Mouse (Mus musculus): ENCODE data around the gene Rnf135.
"Not testable (repeated sequence)": the region's sequence is repeated elsewhere in the genome, so short reads cannot be mapped to it uniquely, and the experiment has no call there.

The Rnf135 gene

DNA sequence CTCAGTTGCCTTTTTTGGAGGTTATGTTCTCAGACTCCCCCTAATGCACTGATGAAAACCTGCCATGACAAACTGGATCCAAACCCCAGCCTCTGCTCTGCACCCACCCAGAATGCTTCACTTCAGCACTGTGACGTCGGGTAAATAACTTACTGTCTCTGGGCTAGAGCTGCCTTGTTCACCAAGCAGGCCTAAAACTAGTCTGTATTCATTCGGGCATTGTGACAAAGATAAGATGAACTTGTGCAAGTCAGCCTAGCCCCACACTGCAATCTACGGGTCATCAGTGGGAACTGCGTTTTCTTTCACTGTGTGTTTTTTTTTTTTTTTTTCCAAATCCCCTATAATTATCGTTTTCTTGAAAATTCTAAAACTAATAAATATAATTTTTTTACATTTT, 35.9 kb upstream of the Rnf135 start:
- TF ChIP-seq NANOG (IDR thresholded peaks at IDR 0.05; ENCODE audit: borderline replicate concordance, low read length) (no peak), CTCF (conservative IDR thresholded peaks at IDR 0.05; ENCODE audit: low read length) (0 out of 2 replicates have a peak, but pooled peaks have one; percentile 8)
- Histone ChIP-seq H3K36me3 (ENCODE audit: insufficient read depth, low read length) (no peaks in the 10 kb centered on the region), H3K4me1 (replicated peaks; ENCODE audit: low read depth, low read length) (peaks cover 43% of the 10 kb centered on the region), H3K9me3 (ENCODE audit: low read length) (no peaks in the 10 kb centered on the region), H3K4me3 (replicated peaks; ENCODE audit: low read length) (no peak overlapping the region), H3K27me3 (ENCODE audit: insufficient read depth, low read length) (no peaks in the 10 kb centered on the region)

DNA sequence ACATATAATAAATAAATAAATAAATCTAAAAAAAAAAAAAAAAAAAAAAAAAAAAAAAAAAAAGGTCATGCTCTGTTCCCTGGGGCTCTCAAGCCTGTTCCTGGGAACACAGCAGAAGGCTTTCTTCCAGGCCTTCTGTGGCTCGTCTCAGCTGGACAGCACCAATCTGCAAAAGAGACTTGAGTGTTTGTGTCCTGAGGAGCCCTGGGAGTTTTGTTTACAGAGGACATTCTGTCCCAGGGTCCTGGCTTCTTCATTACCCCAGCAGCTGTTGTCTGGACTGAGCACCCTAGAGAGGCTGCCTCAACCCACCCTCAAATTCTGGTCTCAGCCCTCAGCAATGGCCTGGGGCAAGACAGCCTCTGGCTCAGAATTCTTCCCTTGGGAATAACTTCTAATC, 35.3 kb upstream of the Rnf135 start:
- H3K9me3 ChIP-seq (ENCODE audit: low read length): no peaks in the 10 kb centered on the region
- no peak overlapping the region for H3K4me3 ChIP-seq (replicated peaks; ENCODE audit: low read length)
- peaks cover 40% of the 10 kb centered on the region for H3K4me1 ChIP-seq (replicated peaks; ENCODE audit: low read depth, low read length)
- H3K27me3 ChIP-seq (ENCODE audit: insufficient read depth, low read length): no peaks in the 10 kb centered on the region
- TF ChIP-seq CTCF (conservative IDR thresholded peaks at IDR 0.05; ENCODE audit: low read length) (no peak), NANOG (IDR thresholded peaks at IDR 0.05; ENCODE audit: borderline replicate concordance, low read length) (no peak)
- no peaks in the 10 kb centered on the region for H3K36me3 ChIP-seq (ENCODE audit: insufficient read depth, low read length)

DNA sequence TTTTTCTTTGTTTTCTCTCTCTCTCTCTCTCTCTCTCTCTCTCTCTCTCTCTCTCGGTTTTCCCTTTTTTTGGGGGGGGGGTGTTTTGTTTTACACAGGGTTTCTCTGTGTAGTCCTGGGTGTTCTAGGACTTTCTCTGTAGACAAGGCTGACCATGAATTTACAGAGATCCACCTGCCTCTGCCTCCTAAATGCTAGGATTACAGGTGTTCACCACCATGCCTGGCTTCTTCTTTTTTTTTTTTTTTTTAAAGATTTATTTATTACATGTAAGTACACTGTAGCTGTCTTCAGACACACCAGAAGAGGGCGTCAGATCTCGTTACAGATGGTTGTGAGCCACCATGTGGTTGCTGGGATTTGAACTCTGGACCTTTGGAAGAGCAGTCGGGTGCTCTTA, 34.7 kb upstream of the Rnf135 start:
- not testable (repeated sequence) for H3K27me3 ChIP-seq (ENCODE audit: insufficient read depth, low read length); H3K4me3 ChIP-seq (replicated peaks; ENCODE audit: low read length); H3K9me3 ChIP-seq (ENCODE audit: low read length); H3K36me3 ChIP-seq (ENCODE audit: insufficient read depth, low read length)
- H3K4me1 ChIP-seq (replicated peaks; ENCODE audit: low read depth, low read length): peaks cover 42% of the 10 kb centered on the region

DNA sequence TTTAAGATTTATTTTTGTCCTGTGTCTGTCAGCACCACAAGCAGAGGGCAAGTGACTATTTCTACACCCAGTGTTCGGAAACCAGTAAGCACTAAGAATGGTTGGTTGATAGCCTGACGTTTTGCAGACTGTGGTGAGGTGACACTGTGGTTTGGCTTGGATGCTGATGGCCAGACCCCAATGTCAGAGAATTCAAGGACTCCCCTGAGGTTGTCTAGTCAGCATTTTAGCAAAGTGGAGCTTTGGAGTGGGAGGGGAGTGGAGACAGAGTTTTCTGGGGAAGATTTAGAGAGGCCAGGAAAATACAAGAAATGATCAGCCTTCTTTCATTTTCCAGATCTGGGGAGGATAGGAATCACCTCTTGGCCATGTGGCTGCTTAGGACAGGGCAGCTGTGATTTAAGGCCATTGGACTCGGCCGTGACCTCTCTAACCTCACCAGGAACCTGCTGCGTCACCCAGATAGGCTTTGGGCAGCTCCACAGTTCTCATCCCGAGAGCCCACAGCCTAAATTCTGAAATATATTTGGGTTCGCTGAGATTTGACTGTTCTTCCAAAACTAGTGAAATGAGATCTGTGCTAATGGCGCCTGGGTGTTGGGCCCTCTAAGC, 34.1 kb upstream of the Rnf135 start:
- H3K4me3 ChIP-seq (replicated peaks; ENCODE audit: low read length): no peak overlapping the region; the same call in 1 of the 2 replicates
- H3K9me3 ChIP-seq (ENCODE audit: low read length): no peaks in the 10 kb centered on the region
- H3K27me3 ChIP-seq (ENCODE audit: insufficient read depth, low read length): peaks cover 6% of the 10 kb centered on the region
- peaks cover 39% of the 10 kb centered on the region for H3K4me1 ChIP-seq (replicated peaks; ENCODE audit: low read depth, low read length)
- TF ChIP-seq POU5F1 (IDR thresholded peaks at IDR 0.05; ENCODE audit: borderline replicate concordance, low read length): no peak
- H3K36me3 ChIP-seq (ENCODE audit: insufficient read depth, low read length): no peaks in the 10 kb centered on the region

DNA sequence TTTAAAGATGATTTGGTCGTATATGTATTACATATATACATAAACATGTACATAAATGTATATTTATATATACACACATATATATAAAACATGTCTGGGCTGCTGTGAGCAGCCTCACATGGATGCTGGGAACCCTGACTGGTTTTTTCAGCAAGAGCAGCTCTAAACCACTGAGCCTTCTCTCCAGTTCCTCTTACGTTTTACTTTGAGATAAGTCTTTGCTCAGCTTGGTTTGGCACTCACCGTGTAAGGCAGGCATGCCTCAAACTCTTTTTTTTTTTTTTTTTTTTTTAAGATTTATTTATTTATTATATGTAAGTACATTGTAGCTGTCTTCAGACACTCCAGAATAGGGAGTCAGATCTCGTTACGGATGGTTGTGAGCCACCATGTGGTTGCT, 33.1 kb upstream of the Rnf135 start:
- no peaks in the 10 kb centered on the region for H3K9me3 ChIP-seq (ENCODE audit: low read length)
- no peaks in the 10 kb centered on the region for H3K36me3 ChIP-seq (ENCODE audit: insufficient read depth, low read length)
- H3K4me3 ChIP-seq (replicated peaks; ENCODE audit: low read length): no peak overlapping the region
- TF ChIP-seq NANOG (IDR thresholded peaks at IDR 0.05; ENCODE audit: borderline replicate concordance, low read length) (no peak), CTCF (conservative IDR thresholded peaks at IDR 0.05; ENCODE audit: low read length) (no peak), POU5F1 (IDR thresholded peaks at IDR 0.05; ENCODE audit: borderline replicate concordance, low read length) (no peak)
- peaks cover 17% of the 10 kb centered on the region for H3K27me3 ChIP-seq (ENCODE audit: insufficient read depth, low read length)
- H3K4me1 ChIP-seq (replicated peaks; ENCODE audit: low read depth, low read length): peaks cover 39% of the 10 kb centered on the region

DNA sequence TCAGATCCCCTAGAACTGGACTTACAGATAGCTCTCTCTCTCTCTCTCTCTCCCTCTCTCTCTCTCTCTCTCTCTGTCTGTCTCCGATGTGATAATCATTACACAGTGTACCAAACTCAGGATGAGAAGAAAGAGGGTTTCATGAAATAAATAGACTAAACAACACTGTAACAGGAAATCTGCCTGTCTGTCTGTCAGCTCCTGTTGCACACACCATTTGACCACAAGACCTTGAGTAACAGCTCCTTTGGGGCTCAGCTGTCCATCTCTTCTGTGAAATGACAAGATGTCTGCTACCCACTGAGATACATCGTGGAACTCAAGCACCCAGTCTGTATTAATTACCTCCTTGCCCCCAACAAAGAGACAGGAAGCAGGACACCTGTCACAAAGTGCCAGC, 32.1 kb upstream of the Rnf135 start:
- Histone ChIP-seq H3K27me3 (ENCODE audit: insufficient read depth, low read length) (peaks cover 24% of the 10 kb centered on the region), H3K36me3 (ENCODE audit: insufficient read depth, low read length) (peaks cover 5% of the 10 kb centered on the region; the same call in 1 of the 2 replicates), H3K9me3 (ENCODE audit: low read length) (no peaks in the 10 kb centered on the region), H3K4me1 (replicated peaks; ENCODE audit: low read depth, low read length) (peaks cover 33% of the 10 kb centered on the region), H3K4me3 (replicated peaks; ENCODE audit: low read length) (no peak overlapping the region)
- TF ChIP-seq POU5F1 (IDR thresholded peaks at IDR 0.05; ENCODE audit: borderline replicate concordance, low read length) (no peak), NANOG (IDR thresholded peaks at IDR 0.05; ENCODE audit: borderline replicate concordance, low read length) (no peak), CTCF (conservative IDR thresholded peaks at IDR 0.05; ENCODE audit: low read length) (no peak)

DNA sequence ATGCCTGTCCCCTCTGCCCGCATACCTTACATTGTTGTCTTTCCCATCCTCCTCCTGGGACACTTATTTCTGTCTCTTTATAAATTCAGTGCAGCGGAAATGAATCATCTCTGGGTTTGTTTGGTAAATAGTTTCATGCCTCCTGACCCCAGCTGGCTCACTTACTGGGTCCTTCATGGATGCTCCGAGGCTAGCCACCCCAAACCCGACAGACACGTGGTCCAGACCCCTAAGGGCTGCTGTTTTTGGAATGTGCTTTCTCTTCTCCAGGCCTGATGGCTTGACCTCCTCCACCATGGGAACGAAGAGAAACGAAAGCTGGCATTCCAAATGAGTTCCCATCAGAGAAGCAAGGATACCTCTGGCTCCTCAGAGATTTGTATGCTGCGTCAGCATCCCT, 31.3 kb upstream of the Rnf135 start:
- H3K36me3 ChIP-seq (ENCODE audit: insufficient read depth, low read length): peaks cover 12% of the 10 kb centered on the region
- H3K4me1 ChIP-seq (replicated peaks; ENCODE audit: low read depth, low read length): peaks cover 30% of the 10 kb centered on the region
- no peak overlapping the region for H3K4me3 ChIP-seq (replicated peaks; ENCODE audit: low read length)
- peaks cover 24% of the 10 kb centered on the region for H3K27me3 ChIP-seq (ENCODE audit: insufficient read depth, low read length)
- TF ChIP-seq POU5F1 (IDR thresholded peaks at IDR 0.05; ENCODE audit: borderline replicate concordance, low read length) (no peak), NANOG (IDR thresholded peaks at IDR 0.05; ENCODE audit: borderline replicate concordance, low read length) (no peak), CTCF (conservative IDR thresholded peaks at IDR 0.05; ENCODE audit: low read length) (no peak)
- H3K9me3 ChIP-seq (ENCODE audit: low read length): no peaks in the 10 kb centered on the region

DNA sequence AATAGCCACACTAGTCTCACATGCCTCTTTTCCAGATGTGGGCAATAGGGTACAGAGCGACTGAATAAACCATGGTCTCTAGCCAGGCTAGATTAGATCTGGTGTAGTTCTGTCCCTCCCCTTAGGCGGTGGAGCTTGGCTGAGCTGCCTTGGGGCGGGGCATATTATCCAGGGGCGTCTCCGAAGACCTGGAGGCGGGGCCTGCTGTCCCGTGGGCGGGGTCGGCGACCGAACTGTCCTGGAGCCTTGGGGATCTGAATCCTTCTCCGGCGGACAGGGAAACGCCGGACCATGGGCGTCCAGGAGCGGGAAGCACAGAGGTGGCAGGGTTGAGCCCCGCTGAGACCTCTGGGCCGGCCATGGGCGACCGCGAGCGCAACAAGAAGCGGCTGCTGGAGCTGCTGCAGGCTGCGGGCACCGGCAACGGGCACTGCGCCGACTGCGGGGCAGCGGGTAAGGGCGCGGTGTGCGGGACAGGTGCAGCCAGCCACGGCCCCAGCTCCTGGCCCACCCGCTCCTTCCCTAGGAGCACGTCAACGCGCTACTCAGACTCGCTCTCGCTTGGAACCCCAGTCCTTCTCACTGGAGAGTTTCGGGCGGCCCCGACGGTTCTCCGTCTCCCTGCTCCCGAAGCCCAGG, 29.7 kb upstream of the Rnf135 start, which contains the start of gene Adap2:
Adap2 (plus strand) TSS at position 249 of the 639 bp plus-strand sequence.
- H3K27me3 ChIP-seq (ENCODE audit: insufficient read depth, low read length): peaks cover 24% of the 10 kb centered on the region
- H3K9me3 ChIP-seq (ENCODE audit: low read length): no peaks in the 10 kb centered on the region
- H3K4me1 ChIP-seq (replicated peaks; ENCODE audit: low read depth, low read length): peaks cover 22% of the 10 kb centered on the region
- no peak for TF ChIP-seq CTCF (conservative IDR thresholded peaks at IDR 0.05; ENCODE audit: low read length)
- TF ChIP-seq NANOG (IDR thresholded peaks at IDR 0.05; ENCODE audit: borderline replicate concordance, low read length): no peak
- TF ChIP-seq POU5F1 (IDR thresholded peaks at IDR 0.05; ENCODE audit: borderline replicate concordance, low read length): no peak
- peaks cover 24% of the 10 kb centered on the region for H3K36me3 ChIP-seq (ENCODE audit: insufficient read depth, low read length)
- peak within 1 kb of the TSS; percentile 92 for H3K4me3 ChIP-seq (replicated peaks; ENCODE audit: low read length)

DNA sequence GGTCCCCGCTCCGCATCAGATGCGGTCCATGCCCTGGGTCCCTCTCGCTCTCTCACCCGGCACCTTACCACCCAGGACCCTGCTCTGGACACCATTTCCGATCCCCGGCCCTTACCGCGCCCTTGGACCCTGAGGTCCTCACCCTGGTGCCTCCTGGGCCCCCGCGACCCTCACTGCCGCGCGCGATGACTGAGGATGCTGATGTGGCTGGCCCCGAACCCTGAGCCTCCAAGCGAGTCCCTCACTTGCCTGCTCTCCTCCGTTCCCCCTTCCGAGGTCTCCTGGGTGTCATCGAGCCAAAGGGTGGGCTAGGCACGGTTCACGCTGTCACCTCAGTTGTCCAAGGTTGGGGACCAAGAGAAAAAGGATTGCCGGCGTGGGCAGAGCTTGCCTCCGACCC, 29.1 kb upstream of the Rnf135 start:
- no peak for TF ChIP-seq NANOG (IDR thresholded peaks at IDR 0.05; ENCODE audit: borderline replicate concordance, low read length)
- peaks cover 21% of the 10 kb centered on the region for H3K4me1 ChIP-seq (replicated peaks; ENCODE audit: low read depth, low read length)
- H3K27me3 ChIP-seq (ENCODE audit: insufficient read depth, low read length): peaks cover 24% of the 10 kb centered on the region

More for the DNA sequence above, 29.1 kb upstream of the Rnf135 start:
- peaks cover 28% of the 10 kb centered on the region for H3K36me3 ChIP-seq (ENCODE audit: insufficient read depth, low read length)
- peak overlapping the region; percentile 92 for H3K4me3 ChIP-seq (replicated peaks; ENCODE audit: low read length)
- no peaks in the 10 kb centered on the region for H3K9me3 ChIP-seq (ENCODE audit: low read length)

Measured in E14TG2a.4 (cell line).